Mouse (Mus musculus): Measurements from ENCODE around the gene Gli2. TPM values are rescaled to one million over a fixed set of nuclear protein-coding genes. Genes with fewer than 3 reads are reported as not detected.

Gli2 gene
- polyA plus RNA-seq, 1 experiment from 2014 or later = 1.6 TPM

DNA sequence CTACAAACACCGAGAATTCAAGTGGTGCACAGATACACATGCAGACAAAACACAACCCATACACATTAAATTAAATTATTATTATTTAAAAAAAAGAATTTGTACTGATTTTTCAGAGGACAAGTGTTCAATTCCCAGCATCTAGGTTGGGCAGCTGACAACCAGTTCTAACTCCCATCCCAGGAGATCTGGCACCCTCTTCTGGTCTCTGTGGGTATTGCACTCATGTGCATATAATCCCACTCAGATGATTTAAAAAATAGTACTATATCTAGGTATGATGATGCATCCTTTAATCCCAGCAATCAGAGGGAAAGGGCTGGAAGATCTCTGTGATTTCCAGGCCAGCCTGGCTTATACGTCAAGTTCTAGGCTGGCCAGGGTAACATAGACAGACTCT, 231.2 kb downstream of the Gli2 start:
- Histone ChIP-seq H3K27ac (replicated peaks) (no peak overlapping the region), H3K27me3 (replicated peaks) (no peaks in the 10 kb centered on the region), H3K4me1 (peaks cover 17% of the 10 kb centered on the region), H3K4me2 (no peak overlapping the region), H3K36me3 (no peaks in the 10 kb centered on the region), H3K9me3 (replicated peaks) (peaks cover 3% of the 10 kb centered on the region; the same call in 1 of the 2 replicates), H3K4me3 (replicated peaks) (no peak overlapping the region), H3K9ac (replicated peaks) (no peak overlapping the region)
- no peak for ATAC-seq (ENCODE audit: low FRiP score)
- WGBS = 99% methylated on average over 2 of the region's 2 CpGs

DNA sequence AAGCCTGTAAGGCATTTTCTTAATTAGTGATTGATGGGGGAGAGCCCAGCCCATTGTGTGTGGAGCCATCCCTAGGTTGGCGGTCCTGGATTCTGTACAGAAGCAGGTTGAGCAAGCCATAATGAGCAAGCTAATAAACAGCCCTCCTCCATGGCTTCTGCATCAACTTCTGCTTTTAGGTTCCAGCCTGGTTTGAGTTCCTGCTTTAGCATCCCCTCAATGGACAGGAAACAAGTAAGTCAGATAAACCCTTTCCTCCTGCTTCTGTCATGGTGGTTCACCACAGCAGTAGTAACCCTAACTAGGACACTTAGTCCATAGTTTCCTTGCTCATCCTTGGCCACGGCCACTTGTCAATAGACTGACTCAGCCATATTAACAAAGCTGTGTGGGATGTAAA, 238.4 kb downstream of the Gli2 start:
- Histone ChIP-seq H3K4me3 (replicated peaks) (no peak overlapping the region), H3K9ac (replicated peaks) (no peak overlapping the region), H3K9me3 (replicated peaks) (peaks cover 3% of the 10 kb centered on the region; the same call in 1 of the 2 replicates), H3K4me2 (no peak overlapping the region), H3K36me3 (no peaks in the 10 kb centered on the region), H3K4me1 (no peaks in the 10 kb centered on the region), H3K27me3 (replicated peaks) (no peaks in the 10 kb centered on the region), H3K27ac (replicated peaks) (no peak overlapping the region)
- WGBS = 89% methylated on average over 2 of the region's 2 CpGs
- ATAC-seq (ENCODE audit: low FRiP score) = no peak

DNA sequence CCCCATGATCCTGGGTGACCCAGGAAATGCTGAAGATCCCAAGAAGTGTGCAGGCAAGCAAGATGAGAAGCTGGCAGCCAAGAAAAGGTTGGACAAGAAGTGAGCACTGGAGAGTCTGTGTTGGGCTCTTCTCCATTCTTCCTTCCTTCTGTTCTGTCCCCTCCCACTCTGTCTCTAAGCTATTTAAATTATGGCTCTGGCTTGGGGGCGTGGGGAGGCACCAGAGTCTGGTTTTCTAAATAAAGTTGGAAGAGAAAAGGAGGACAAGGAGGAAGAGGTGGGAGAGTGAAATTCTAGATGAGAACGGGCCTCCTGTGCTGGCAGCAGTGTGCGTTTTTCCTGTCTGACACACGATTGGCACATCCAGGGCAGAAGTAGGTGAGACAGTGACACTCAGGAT, 243.1 kb downstream of the Gli2 start:
- 72% methylated on average over 4 of the region's 4 CpGs for WGBS
- no peak for ATAC-seq (ENCODE audit: low FRiP score)
- no peaks in the 10 kb centered on the region for H3K36me3 ChIP-seq

DNA sequence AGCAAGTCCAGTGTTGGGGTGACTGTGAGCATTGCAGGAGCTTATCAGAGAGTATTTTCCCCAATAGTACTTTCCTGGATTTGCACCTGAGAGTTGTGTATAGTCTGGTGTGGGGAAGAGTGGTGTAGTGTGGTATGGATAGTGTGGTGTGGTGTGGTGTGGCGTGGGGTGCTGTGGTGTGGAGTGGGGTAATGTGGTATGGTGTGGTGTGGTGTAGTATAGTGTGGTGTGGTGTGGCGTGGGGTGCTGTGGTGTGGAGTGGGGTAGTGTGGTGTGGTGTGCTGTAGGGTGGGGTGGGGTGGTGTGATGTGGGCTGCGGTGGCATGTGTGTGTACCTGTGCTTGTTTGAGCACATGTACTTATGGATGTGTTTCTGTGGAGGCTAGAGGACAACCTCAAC, 246.7 kb downstream of the Gli2 start:
- Histone ChIP-seq H3K36me3 (no peaks in the 10 kb centered on the region), H3K4me1 (no peaks in the 10 kb centered on the region), H3K27ac (replicated peaks) (no peak overlapping the region), H3K9ac (replicated peaks) (no peak overlapping the region), H3K27me3 (replicated peaks) (peaks cover 4% of the 10 kb centered on the region; the same call in 1 of the 2 replicates), H3K4me2 (no peak overlapping the region), H3K4me3 (replicated peaks) (no peak overlapping the region), H3K9me3 (replicated peaks) (no peaks in the 10 kb centered on the region)
- ATAC-seq (ENCODE audit: low FRiP score) = no peak
- WGBS = 95% methylated on average over 3 of the region's 3 CpGs

More for the DNA sequence above, 243.1 kb downstream of the Gli2 start:
- Histone ChIP-seq H3K4me1 (no peaks in the 10 kb centered on the region), H3K9ac (replicated peaks) (no peak overlapping the region), H3K9me3 (replicated peaks) (no peaks in the 10 kb centered on the region), H3K27ac (replicated peaks) (no peak overlapping the region), H3K4me2 (no peak overlapping the region), H3K27me3 (replicated peaks) (no peaks in the 10 kb centered on the region), H3K4me3 (replicated peaks) (no peak overlapping the region)

DNA sequence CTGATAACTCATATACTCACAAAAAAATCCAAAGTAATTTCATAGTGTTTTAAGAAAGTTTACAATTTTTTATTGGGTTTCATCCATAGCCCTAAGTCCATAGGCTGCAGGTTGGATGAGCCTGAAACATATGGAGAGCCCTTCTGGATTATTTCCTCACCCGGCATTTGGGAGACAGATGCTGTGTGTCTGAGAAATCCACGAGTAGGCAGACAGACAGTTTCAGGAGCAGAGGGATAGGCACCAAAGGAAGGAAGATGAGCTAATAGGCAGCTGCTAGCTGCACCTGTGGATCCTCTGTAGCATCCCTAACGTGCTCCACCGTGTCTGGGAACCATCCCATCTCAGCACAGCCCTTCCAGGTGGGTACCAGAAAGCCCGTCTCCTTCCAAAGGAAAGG, 251.3 kb downstream of the Gli2 start:
- H3K4me2 ChIP-seq = no peak overlapping the region
- no peak overlapping the region for H3K4me3 ChIP-seq (replicated peaks)
- 0 out of 2 replicates have a peak, but pooled peaks cover 3% of the 10 kb centered on the region for H3K4me1 ChIP-seq
- H3K27ac ChIP-seq (replicated peaks) = no peak overlapping the region
- no peaks in the 10 kb centered on the region for H3K36me3 ChIP-seq
- no peak overlapping the region for H3K9ac ChIP-seq (replicated peaks)
- ATAC-seq (ENCODE audit: low FRiP score) = no peak
- H3K9me3 ChIP-seq (replicated peaks) = no peaks in the 10 kb centered on the region
- WGBS = 87% methylated on average over 5 of the region's 5 CpGs
- peaks cover 4% of the 10 kb centered on the region; the same call in 1 of the 2 replicates for H3K27me3 ChIP-seq (replicated peaks)

DNA sequence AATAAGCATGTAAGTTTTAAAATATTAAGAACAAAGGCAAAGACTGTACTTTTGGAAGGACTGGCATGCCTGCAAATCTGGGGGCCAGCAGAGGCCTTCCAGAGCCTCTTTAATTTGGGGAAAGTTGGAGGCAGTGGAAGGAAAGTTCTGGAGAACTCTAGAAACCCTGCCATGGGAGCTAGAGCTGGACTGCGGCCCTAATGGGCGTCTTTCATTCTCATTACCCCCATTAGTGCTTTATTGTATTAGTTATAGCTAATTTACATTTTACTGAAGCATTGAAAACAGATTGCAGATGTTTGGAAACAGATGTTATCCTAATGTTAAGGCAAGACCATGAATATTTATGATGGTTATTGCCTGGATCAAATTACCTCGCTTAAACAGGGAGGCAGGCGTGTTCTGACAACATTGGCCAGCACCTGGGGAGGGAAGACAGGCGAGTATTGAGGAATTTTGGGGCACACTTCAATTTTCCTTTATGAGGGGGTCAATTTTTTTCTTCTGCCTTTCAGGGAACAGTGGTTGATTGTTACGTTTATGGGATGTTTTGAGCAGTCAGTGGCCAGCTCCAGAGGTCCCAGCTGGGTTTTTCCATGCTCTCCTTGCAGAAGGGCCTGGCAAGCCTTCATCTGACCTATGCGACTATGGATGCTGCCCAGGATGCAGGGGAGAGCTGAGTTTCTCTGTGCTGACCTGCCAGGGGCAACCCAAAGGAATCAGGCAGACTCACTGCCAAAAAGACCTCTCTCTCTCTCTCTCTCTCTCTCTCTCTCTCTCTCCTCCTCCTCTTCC, 253.9 kb downstream of the Gli2 start:
- Histone ChIP-seq H3K36me3 (no peaks in the 10 kb centered on the region), H3K9ac (replicated peaks) (no peak overlapping the region), H3K27ac (replicated peaks) (no peak overlapping the region), H3K4me2 (no peak overlapping the region), H3K27me3 (replicated peaks) (peaks cover 3% of the 10 kb centered on the region; the same call in 1 of the 2 replicates), H3K9me3 (replicated peaks) (no peaks in the 10 kb centered on the region), H3K4me1 (peaks cover 10% of the 10 kb centered on the region; the same call in 1 of the 2 replicates), H3K4me3 (replicated peaks) (no peak overlapping the region)
- WGBS = 34% methylated on average over 7 of the region's 7 CpGs
- no peak for ATAC-seq (ENCODE audit: low FRiP score)

DNA sequence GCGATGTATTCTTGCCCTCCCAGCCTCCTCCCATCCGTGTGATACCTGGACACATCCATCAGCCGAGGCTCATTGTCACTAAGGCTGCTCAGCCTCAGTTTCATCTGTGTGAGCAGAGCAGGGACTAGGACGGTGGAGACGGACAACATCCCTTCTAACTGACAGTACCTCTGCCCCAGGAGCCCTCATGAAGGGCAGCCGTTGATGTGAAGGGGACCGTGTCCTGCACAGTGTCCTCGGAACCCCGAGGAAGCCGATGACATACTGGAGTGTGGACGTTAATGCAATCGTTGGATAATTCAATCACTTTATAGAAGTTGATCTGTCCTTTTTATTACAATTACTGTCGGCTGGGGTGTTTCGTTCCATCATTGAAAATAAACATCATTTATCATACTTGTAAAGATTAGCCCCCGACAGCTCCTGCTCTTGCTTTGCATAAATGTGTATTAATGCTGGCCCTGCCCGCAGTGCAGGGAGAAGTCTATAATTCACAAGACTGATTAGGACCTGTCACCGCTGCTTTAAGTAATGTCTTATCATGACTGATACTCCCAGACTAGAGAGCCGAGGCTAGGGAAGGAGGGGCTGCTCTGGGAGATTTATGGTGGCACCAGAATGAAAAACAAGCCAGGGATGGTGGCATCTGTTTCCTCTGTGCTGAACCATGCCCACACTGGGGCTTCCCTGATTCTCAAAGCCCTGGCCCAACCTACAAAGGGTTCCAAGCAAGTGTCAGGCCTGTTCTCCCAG, 257.8 kb downstream of the Gli2 start:
- Histone ChIP-seq H3K4me3 (replicated peaks) (no peak overlapping the region), H3K4me2 (no peak overlapping the region), H3K4me1 (peaks cover 10% of the 10 kb centered on the region; the same call in 1 of the 2 replicates), H3K9ac (replicated peaks) (no peak overlapping the region), H3K9me3 (replicated peaks) (no peaks in the 10 kb centered on the region), H3K27me3 (replicated peaks) (no peaks in the 10 kb centered on the region), H3K36me3 (no peaks in the 10 kb centered on the region), H3K27ac (replicated peaks) (no peak overlapping the region)
- WGBS = 49% methylated on average over 18 of the region's 18 CpGs
- peak; percentile 79; the same call in 1 of the 2 replicates for ATAC-seq (ENCODE audit: low FRiP score)

DNA sequence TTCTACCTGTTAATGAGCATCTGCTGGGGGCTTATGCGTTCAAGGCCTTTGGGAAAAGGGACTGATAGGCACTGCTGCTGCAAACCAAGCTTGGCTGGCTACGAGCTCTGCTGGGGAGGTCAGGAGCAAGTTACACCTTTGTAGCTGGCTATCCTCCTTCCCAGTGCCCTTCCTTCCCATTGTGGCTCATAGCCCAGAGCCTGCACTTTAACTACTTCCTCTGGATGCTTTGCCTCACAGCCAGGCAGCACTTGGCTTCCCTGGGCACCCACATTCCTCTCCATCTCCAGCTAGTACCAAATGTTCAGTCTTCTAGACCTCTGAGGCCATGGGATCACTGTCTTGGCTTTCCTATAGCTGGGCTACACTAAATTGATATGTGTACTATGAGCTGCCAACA, 263.5 kb downstream of the Gli2 start:
- no peaks in the 10 kb centered on the region for H3K36me3 ChIP-seq
- no peaks in the 10 kb centered on the region for H3K27me3 ChIP-seq (replicated peaks)
- H3K9me3 ChIP-seq (replicated peaks) = no peaks in the 10 kb centered on the region
- H3K4me1 ChIP-seq = 0 out of 2 replicates have a peak, but pooled peaks cover 4% of the 10 kb centered on the region
- no peak overlapping the region for H3K4me3 ChIP-seq (replicated peaks)
- no peak for ATAC-seq (ENCODE audit: low FRiP score)
- H3K27ac ChIP-seq (replicated peaks) = no peak overlapping the region
- no peak overlapping the region for H3K9ac ChIP-seq (replicated peaks)
- no peak overlapping the region for H3K4me2 ChIP-seq
- 78% methylated on average over 2 of the region's 2 CpGs for WGBS

DNA sequence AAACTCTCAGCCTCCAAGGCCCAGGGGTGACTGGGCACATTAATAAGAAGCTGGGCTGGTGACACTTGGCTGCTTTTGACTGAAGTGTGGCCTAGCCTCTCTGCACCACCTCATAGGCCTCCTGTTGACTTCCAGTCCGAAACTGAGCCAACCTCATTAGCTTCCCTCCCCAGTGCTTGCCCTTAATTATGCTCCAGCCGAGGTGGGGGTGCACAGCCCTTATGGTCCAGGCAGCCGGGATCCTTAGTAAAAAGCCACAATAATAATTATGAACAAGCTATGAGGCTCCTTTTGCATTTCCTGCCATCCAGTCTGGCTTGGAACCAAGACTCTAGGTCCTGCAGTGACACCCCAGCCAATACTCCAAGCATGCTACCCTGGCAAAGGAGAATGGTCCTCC, 264.0 kb downstream of the Gli2 start:
- Histone ChIP-seq H3K27me3 (replicated peaks) (no peaks in the 10 kb centered on the region), H3K4me1 (0 out of 2 replicates have a peak, but pooled peaks cover 4% of the 10 kb centered on the region), H3K9me3 (replicated peaks) (no peaks in the 10 kb centered on the region), H3K27ac (replicated peaks) (no peak overlapping the region), H3K36me3 (no peaks in the 10 kb centered on the region), H3K4me2 (no peak overlapping the region), H3K4me3 (replicated peaks) (no peak overlapping the region), H3K9ac (replicated peaks) (no peak overlapping the region)
- 42% methylated on average over 3 of the region's 3 CpGs for WGBS
- no peak for ATAC-seq (ENCODE audit: low FRiP score)

DNA sequence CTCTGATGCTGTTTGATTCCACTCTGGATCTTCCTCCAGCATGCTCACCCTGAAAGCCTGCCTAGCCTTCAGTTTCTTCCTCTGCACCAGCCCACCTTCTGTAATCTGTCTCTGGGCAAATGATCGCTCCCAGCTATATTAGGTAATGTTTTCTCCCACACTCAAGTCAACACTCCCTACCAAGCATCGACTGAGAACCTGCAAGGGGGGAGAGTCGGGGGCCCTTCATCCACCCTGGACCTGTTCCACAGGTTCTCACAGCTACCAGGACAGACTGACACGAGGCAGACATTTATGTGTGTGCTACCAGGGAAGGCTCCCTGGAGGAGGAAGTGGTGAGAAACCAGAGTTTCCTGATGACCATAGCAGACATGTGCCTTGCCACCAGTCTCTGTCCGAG, 264.6 kb downstream of the Gli2 start:
- H3K4me2 ChIP-seq = no peak overlapping the region
- no peak for ATAC-seq (ENCODE audit: low FRiP score)
- H3K4me3 ChIP-seq (replicated peaks) = no peak overlapping the region
- no peak overlapping the region for H3K27ac ChIP-seq (replicated peaks)
- no peak overlapping the region for H3K9ac ChIP-seq (replicated peaks)
- no peaks in the 10 kb centered on the region for H3K27me3 ChIP-seq (replicated peaks)
- no peaks in the 10 kb centered on the region for H3K36me3 ChIP-seq
- H3K9me3 ChIP-seq (replicated peaks) = no peaks in the 10 kb centered on the region
- 0 out of 2 replicates have a peak, but pooled peaks cover 4% of the 10 kb centered on the region for H3K4me1 ChIP-seq
- WGBS = 92% methylated on average over 5 of the region's 5 CpGs

DNA sequence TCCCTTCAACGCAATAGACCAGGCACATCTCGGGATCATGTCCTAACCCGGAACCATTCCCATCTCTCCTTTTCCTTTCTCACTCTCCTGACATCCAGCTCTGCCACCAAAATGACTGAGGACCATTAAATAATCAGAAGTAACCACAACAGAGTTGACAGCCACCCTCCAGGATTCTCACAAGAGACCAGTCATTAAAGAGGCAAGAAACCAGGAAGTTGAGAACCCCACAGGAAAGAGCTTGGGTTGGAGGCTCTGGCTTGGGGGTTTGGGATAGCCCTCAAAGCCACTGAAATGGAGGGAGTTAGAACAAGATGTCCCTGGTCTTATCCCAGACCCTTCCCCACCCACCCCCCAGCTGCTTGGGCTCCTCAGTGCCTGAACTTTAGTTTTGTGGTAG, 265.9 kb downstream of the Gli2 start:
- H3K27ac ChIP-seq (replicated peaks) = no peak overlapping the region
- no peak overlapping the region for H3K4me2 ChIP-seq
- no peaks in the 10 kb centered on the region for H3K36me3 ChIP-seq
- 0 out of 2 replicates have a peak, but pooled peaks cover 4% of the 10 kb centered on the region for H3K4me1 ChIP-seq
- H3K9me3 ChIP-seq (replicated peaks) = no peaks in the 10 kb centered on the region
- H3K27me3 ChIP-seq (replicated peaks) = no peaks in the 10 kb centered on the region
- H3K9ac ChIP-seq (replicated peaks) = no peak overlapping the region
- 90% methylated on average over 3 of the region's 3 CpGs for WGBS
- no peak for ATAC-seq (ENCODE audit: low FRiP score)
- no peak overlapping the region for H3K4me3 ChIP-seq (replicated peaks)
